Mouse (Mus musculus): ENCODE results near the gene Chrd. TPM values are rescaled to one million over a fixed set of nuclear protein-coding genes. Genes with fewer than 3 reads are reported as not detected.

Chrd gene
- polyA plus RNA-seq, 1 experiment from 2014 or later, result 6.3 TPM

DNA sequence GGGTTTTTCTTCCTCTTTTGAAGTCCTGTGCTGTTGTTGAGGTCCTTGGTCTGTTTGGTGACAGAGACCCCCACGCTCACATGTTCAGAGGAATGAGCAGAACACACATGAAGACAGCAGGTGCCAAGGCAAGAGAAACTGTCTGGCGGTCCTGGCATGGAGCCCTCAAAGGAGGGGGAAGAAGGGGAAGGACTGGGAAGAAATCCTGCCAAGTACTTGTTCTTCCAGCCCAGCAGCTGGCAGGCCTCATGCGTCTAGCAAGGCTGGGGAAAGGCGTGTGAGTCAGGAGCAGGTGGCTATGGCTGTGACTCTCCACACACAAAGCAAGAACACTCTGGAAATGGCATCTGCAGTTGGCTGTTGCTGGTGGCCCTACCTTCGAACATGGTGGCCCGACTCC is 13.7 kb downstream of the Chrd start:
- Histone ChIP-seq H3K4me1 (replicated peaks) (no peaks in the 10 kb centered on the region), H3K36me3 (0 out of 2 replicates have a peak, but pooled peaks cover 4% of the 10 kb centered on the region), H3K27me3 (no peaks in the 10 kb centered on the region), H3K27ac (replicated peaks) (no peak overlapping the region), H3K9ac (no peak overlapping the region), H3K9me3 (no peaks in the 10 kb centered on the region), H3K4me2 (no peak overlapping the region), H3K4me3 (no peak overlapping the region)
- 60% methylated on average over 6 of the region's 6 CpGs for WGBS
- no peak for ATAC-seq (ENCODE audit: low FRiP score, low read depth)

DNA sequence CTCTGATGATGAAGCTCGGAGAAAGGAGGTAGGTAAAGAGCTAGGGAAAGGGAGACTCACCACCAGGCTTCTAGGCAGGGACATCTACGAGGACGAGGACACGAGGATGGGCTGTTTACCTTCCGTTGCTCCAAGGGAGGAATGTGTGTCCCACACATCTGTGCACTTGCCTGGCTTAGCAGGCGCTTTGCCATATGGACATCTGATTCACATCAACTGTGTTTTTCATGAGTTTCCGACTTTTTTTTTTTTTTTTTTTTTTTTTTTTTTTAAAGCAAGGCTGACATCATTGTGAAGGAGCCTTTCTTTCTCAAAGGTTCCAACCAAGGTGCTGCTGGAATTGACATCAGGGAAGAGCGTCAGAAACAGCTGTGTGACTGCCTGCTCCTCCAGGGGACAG is 17.6 kb downstream of the Chrd start:
- Histone ChIP-seq H3K27ac (replicated peaks) (no peak overlapping the region), H3K4me2 (no peak overlapping the region), H3K27me3 (no peaks in the 10 kb centered on the region), H3K9ac (no peak overlapping the region), H3K36me3 (no peaks in the 10 kb centered on the region), H3K4me3 (no peak overlapping the region), H3K4me1 (replicated peaks) (no peaks in the 10 kb centered on the region), H3K9me3 (no peaks in the 10 kb centered on the region)
- 64% methylated on average over 8 of the region's 8 CpGs for WGBS
- no peak for ATAC-seq (ENCODE audit: low FRiP score, low read depth)

- Histone ChIP-seq H3K27me3 (no peaks in the 10 kb centered on the region), H3K9me3 (no peaks in the 10 kb centered on the region), H3K4me2 (no peak overlapping the region), H3K4me1 (replicated peaks) (no peaks in the 10 kb centered on the region), H3K9ac (no peak overlapping the region), H3K4me3 (no peak overlapping the region), H3K36me3 (no peaks in the 10 kb centered on the region), H3K27ac (replicated peaks) (no peak overlapping the region)
- no peak for ATAC-seq (ENCODE audit: low FRiP score, low read depth)
- 97% methylated on average over 5 of the region's 5 CpGs for WGBS
These were observed 23.1 kb downstream of the Chrd start for GRCm38 (mm10) chr16:20756052-20756451.

GRCm38 (mm10) chr16:20757385-20757784 is 24.5 kb downstream of the Chrd start:
- Histone ChIP-seq H3K9ac (no peak overlapping the region), H3K36me3 (no peaks in the 10 kb centered on the region), H3K9me3 (no peaks in the 10 kb centered on the region), H3K4me1 (replicated peaks) (no peaks in the 10 kb centered on the region), H3K4me3 (no peak overlapping the region), H3K4me2 (no peak overlapping the region), H3K27me3 (no peaks in the 10 kb centered on the region), H3K27ac (replicated peaks) (no peak overlapping the region)
- WGBS, result 85% methylated on average over 1 of the region's 1 CpGs
- no peak for ATAC-seq (ENCODE audit: low FRiP score, low read depth)

GRCm38 (mm10) chr16:20761681-20762080 is 28.8 kb downstream of the Chrd start:
- ATAC-seq (ENCODE audit: low FRiP score, low read depth), result no peak
- H3K27me3 ChIP-seq, result no peaks in the 10 kb centered on the region
- no peak overlapping the region for H3K27ac ChIP-seq (replicated peaks)
- H3K4me2 ChIP-seq, result no peak overlapping the region
- H3K4me1 ChIP-seq (replicated peaks), result no peaks in the 10 kb centered on the region
- WGBS, result 9% methylated on average over 3 of the region's 3 CpGs
- H3K36me3 ChIP-seq, result no peaks in the 10 kb centered on the region
- no peak overlapping the region for H3K4me3 ChIP-seq
- no peak overlapping the region for H3K9ac ChIP-seq
- H3K9me3 ChIP-seq, result no peaks in the 10 kb centered on the region

DNA sequence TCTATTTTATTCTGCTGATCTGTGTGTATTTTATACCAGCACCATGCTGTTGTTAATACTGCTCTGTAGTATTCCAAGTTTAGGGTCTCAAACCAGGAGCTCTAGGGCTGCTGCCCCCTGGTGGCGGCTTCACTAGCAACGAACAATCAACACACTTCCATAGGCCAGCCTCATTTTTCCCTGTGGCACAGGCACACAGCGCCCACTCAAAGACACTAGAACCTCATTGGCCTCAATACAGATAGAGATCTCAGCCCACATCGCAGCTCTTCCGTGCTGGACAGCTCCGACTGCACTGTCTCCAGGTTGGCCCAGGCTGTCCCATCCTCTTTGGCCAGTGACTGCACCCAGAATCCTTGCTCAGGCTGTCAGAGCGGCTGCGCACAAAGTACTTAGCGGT is 32.3 kb downstream of the Chrd start:
- no peaks in the 10 kb centered on the region for H3K9me3 ChIP-seq
- ATAC-seq (ENCODE audit: low FRiP score, low read depth), result no peak
- no peak overlapping the region for H3K4me2 ChIP-seq
- no peaks in the 10 kb centered on the region for H3K27me3 ChIP-seq
- 58% methylated on average over 9 of the region's 9 CpGs for WGBS
- H3K4me1 ChIP-seq (replicated peaks), result no peaks in the 10 kb centered on the region
- H3K27ac ChIP-seq (replicated peaks), result no peak overlapping the region
- H3K9ac ChIP-seq, result no peak overlapping the region
- H3K36me3 ChIP-seq, result no peaks in the 10 kb centered on the region
- no peak overlapping the region for H3K4me3 ChIP-seq

DNA sequence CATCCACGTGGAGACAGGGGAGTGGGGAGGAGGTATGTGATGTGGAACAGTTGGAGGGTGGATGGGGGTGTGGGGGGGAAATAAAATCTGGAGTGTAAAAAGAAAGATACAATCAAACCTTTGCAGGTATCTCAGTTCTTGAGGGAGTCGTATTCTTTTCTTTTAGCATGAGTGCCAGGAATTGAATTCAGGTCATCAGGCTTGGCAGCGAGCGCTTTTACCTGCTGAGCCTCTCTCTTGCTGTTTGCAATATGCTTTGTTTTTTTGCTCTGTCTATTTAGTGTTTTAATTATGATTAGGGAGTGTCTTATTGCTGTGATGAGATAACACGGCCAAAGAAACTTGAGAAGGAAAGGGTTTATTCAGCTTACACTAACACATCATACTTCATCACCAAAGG is 42.1 kb downstream of the Chrd start:
- Histone ChIP-seq H3K27ac (replicated peaks) (no peak overlapping the region), H3K4me1 (replicated peaks) (no peaks in the 10 kb centered on the region), H3K4me2 (no peak overlapping the region), H3K36me3 (no peaks in the 10 kb centered on the region), H3K27me3 (no peaks in the 10 kb centered on the region), H3K9ac (no peak overlapping the region), H3K4me3 (no peak overlapping the region), H3K9me3 (no peaks in the 10 kb centered on the region; the same call in 1 of the 2 replicates)
- WGBS, result 77% methylated on average over 5 of the region's 5 CpGs
- ATAC-seq (ENCODE audit: low FRiP score, low read depth), result no peak

- Histone ChIP-seq H3K4me3 (no peak overlapping the region), H3K9me3 (no peaks in the 10 kb centered on the region), H3K27me3 (no peaks in the 10 kb centered on the region), H3K9ac (no peak overlapping the region), H3K4me2 (no peak overlapping the region), H3K27ac (replicated peaks) (no peak overlapping the region), H3K4me1 (replicated peaks) (no peaks in the 10 kb centered on the region), H3K36me3 (no peaks in the 10 kb centered on the region)
- 87% methylated on average over 3 of the region's 3 CpGs for WGBS
- ATAC-seq (ENCODE audit: low FRiP score, low read depth), result no peak
These were observed 46.9 kb downstream of the Chrd start for GRCm38 (mm10) chr16:20779846-20780245.

DNA sequence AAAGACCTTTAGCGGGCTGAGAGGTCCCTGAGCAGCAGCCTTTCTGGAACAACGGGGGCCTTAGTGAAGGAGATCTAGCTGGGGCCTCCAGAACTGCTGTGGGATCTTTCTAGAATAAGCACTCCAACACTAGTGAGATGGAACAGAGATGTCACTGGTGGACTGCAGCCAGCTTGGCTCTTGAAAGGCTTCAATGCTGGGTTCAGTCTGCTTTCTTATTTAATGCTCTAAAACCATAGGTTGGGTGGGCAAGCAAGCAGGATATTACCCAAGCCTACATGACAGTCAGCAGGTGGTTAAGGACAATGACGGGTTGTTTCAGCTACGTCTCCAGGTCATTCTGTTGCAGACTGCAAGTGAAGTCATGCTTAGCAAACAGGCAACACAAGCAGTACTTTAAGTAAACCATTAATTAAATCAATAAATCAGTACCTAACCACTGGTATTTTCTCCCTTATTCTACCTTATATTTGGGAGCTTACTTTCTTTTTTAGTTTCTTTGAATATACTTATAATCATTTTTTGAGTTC is 48.2 kb downstream of the Chrd start:
- Histone ChIP-seq H3K36me3 (no peaks in the 10 kb centered on the region), H3K4me2 (no peak overlapping the region), H3K4me1 (replicated peaks) (no peaks in the 10 kb centered on the region), H3K27ac (replicated peaks) (no peak overlapping the region), H3K9me3 (no peaks in the 10 kb centered on the region), H3K4me3 (no peak overlapping the region), H3K27me3 (no peaks in the 10 kb centered on the region), H3K9ac (no peak overlapping the region)
- no peak for ATAC-seq (ENCODE audit: low FRiP score, low read depth)
- WGBS, result 70% methylated on average over 4 of the region's 4 CpGs

- Histone ChIP-seq H3K9ac (no peak overlapping the region), H3K4me2 (no peak overlapping the region), H3K4me1 (replicated peaks) (no peaks in the 10 kb centered on the region), H3K36me3 (no peaks in the 10 kb centered on the region), H3K4me3 (no peak overlapping the region), H3K9me3 (no peaks in the 10 kb centered on the region), H3K27ac (replicated peaks) (no peak overlapping the region), H3K27me3 (no peaks in the 10 kb centered on the region)
- WGBS, result 90% methylated on average over 2 of the region's 2 CpGs
- ATAC-seq (ENCODE audit: low FRiP score, low read depth), result no peak
These were observed 51.0 kb downstream of the Chrd start for GRCm38 (mm10) chr16:20783891-20784290.

DNA sequence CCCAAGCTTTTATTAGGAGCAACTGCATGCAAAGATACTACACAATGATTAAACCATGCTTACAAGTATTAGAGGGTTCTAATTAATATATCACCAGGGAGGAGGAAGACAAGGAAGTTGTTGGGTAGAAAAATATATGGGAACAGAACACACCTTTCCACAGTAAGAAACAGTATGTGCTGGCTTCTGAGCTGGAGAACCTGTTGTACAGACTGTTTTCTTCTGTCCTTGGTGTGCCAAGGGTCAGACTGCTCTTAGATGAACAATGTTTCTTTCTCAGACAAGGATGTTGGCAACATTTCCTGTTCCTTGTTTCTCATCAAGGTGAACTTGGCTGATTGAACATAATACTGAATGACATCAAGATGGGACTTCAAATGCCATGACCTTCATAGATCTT is 51.8 kb downstream of the Chrd start:
- no peaks in the 10 kb centered on the region for H3K36me3 ChIP-seq
- no peaks in the 10 kb centered on the region for H3K4me1 ChIP-seq (replicated peaks)
- H3K4me3 ChIP-seq, result no peak overlapping the region
- H3K9ac ChIP-seq, result no peak overlapping the region
- H3K9me3 ChIP-seq, result no peaks in the 10 kb centered on the region
- no peak for ATAC-seq (ENCODE audit: low FRiP score, low read depth)
- H3K4me2 ChIP-seq, result no peak overlapping the region
- no peak overlapping the region for H3K27ac ChIP-seq (replicated peaks)
- H3K27me3 ChIP-seq, result no peaks in the 10 kb centered on the region

GRCm38 (mm10) chr16:20786556-20786955 is 53.6 kb downstream of the Chrd start:
- H3K27ac ChIP-seq (replicated peaks), result no peak overlapping the region
- H3K4me1 ChIP-seq (replicated peaks), result no peaks in the 10 kb centered on the region
- no peak overlapping the region for H3K4me2 ChIP-seq
- H3K36me3 ChIP-seq, result no peaks in the 10 kb centered on the region
- H3K9ac ChIP-seq, result no peak overlapping the region
- no peaks in the 10 kb centered on the region for H3K9me3 ChIP-seq
- ATAC-seq (ENCODE audit: low FRiP score, low read depth), result no peak
- WGBS, result 77% methylated on average over 6 of the region's 6 CpGs
- no peak overlapping the region for H3K4me3 ChIP-seq
- no peaks in the 10 kb centered on the region for H3K27me3 ChIP-seq

- H3K9me3 ChIP-seq, result no peaks in the 10 kb centered on the region
- no peaks in the 10 kb centered on the region for H3K36me3 ChIP-seq
- ATAC-seq (ENCODE audit: low FRiP score, low read depth), result no peak
- H3K4me1 ChIP-seq (replicated peaks), result no peaks in the 10 kb centered on the region
- no peak overlapping the region for H3K27ac ChIP-seq (replicated peaks)
- no peaks in the 10 kb centered on the region for H3K27me3 ChIP-seq
- 63% methylated on average over 6 of the region's 6 CpGs for WGBS
- H3K4me3 ChIP-seq, result no peak overlapping the region
- H3K9ac ChIP-seq, result no peak overlapping the region
- H3K4me2 ChIP-seq, result no peak overlapping the region
These were observed 58.9 kb downstream of the Chrd start for GRCm38 (mm10) chr16:20791803-20792202.

All from hindbrain, embryonic 15.5 days (tissue).